Mouse (Mus musculus): ENCODE results near the gene Zfp683. TPM values are rescaled to one million over a fixed set of nuclear protein-coding genes. Genes with fewer than 3 reads are reported as not detected.
A peak's percentile ranks its signal among the peaks of the same experiment; 100 is the strongest.

Gene Zfp683
- polyA plus RNA-seq, 1 experiment from 2014 or later = not detected

DNA sequence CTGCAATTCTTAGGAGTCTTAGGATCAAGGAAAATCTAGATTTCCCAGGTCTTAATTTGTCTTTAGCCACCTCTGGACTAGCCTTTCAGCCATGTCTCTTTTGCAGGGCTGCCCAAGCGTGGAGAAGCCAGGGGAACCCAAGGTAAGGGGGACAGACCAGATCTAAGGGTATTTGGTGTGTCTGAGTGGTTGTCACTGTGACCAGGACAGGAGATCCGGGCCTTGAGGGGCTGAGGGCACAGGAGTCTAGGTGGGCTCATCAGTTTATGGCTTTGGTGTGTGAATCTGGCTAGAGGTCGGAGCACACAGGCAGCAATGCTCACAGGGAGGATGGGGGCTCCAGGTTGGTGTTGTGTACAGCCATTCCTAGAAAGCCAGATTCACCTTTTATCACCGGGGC lies 27.0 kb downstream of the Zfp683 start:
- no peak overlapping the region for H3K4me3 ChIP-seq (ENCODE audit: low read depth, low read length)
- peaks cover 5% of the 10 kb centered on the region; the same call in 1 of the 2 replicates for H3K4me1 ChIP-seq (ENCODE audit: control insufficient read depth, insufficient read depth, low read length)
- no peak for ATAC-seq
- H3K9me3 ChIP-seq (replicated peaks; ENCODE audit: control insufficient read depth, low read length, poor library complexity, severe bottlenecking) = no peaks in the 10 kb centered on the region
- peaks cover 14% of the 10 kb centered on the region for H3K27me3 ChIP-seq (ENCODE audit: control insufficient read depth, insufficient read depth, low read depth, low read length)
- no peak overlapping the region for H3K9ac ChIP-seq (ENCODE audit: low read depth, low read length)
- no peak overlapping the region for H3K27ac ChIP-seq (ENCODE audit: low read length)
- WGBS = 80% methylated on average over 4 of the region's 4 CpGs
- no peak overlapping the region for H3K4me2 ChIP-seq (ENCODE audit: low read length)
- no peaks in the 10 kb centered on the region for H3K36me3 ChIP-seq (ENCODE audit: control insufficient read depth, insufficient read depth, low read length)

- Histone ChIP-seq H3K27me3 (ENCODE audit: control insufficient read depth, insufficient read depth, low read depth, low read length) (peaks cover 14% of the 10 kb centered on the region), H3K9me3 (replicated peaks; ENCODE audit: control insufficient read depth, low read length, poor library complexity, severe bottlenecking) (no peaks in the 10 kb centered on the region), H3K9ac (ENCODE audit: low read depth, low read length) (peak overlapping the region; percentile 59), H3K4me3 (ENCODE audit: low read depth, low read length) (peak overlapping the region; percentile 43), H3K4me2 (ENCODE audit: low read length) (peak overlapping the region; percentile 71), H3K4me1 (ENCODE audit: control insufficient read depth, insufficient read depth, low read length) (peaks cover 5% of the 10 kb centered on the region; the same call in 1 of the 2 replicates), H3K36me3 (ENCODE audit: control insufficient read depth, insufficient read depth, low read length) (no peaks in the 10 kb centered on the region), H3K27ac (ENCODE audit: low read length) (no peak overlapping the region)
- WGBS = under 1% methylated on average over 40 of the region's 41 CpGs
- peak; percentile 88 for ATAC-seq
These were observed 28.2 kb downstream of the Zfp683 start for GRCm38 (mm10) chr4:134081730-134082386.

GRCm38 (mm10) chr4:134082460-134082859 lies 28.8 kb downstream of the Zfp683 start:
- Histone ChIP-seq H3K27me3 (ENCODE audit: control insufficient read depth, insufficient read depth, low read depth, low read length) (peaks cover 14% of the 10 kb centered on the region), H3K4me2 (ENCODE audit: low read length) (peak overlapping the region; percentile 71), H3K4me3 (ENCODE audit: low read depth, low read length) (peak overlapping the region; percentile 43), H3K9me3 (replicated peaks; ENCODE audit: control insufficient read depth, low read length, poor library complexity, severe bottlenecking) (no peaks in the 10 kb centered on the region), H3K36me3 (ENCODE audit: control insufficient read depth, insufficient read depth, low read length) (no peaks in the 10 kb centered on the region), H3K9ac (ENCODE audit: low read depth, low read length) (peak overlapping the region; percentile 59), H3K4me1 (ENCODE audit: control insufficient read depth, insufficient read depth, low read length) (peaks cover 5% of the 10 kb centered on the region; the same call in 1 of the 2 replicates), H3K27ac (ENCODE audit: low read length) (no peak overlapping the region)
- 11% methylated on average over 7 of the region's 7 CpGs for WGBS
- ATAC-seq = no peak

GRCm38 (mm10) chr4:134084999-134085398 lies 31.4 kb downstream of the Zfp683 start:
- peaks cover 14% of the 10 kb centered on the region for H3K27me3 ChIP-seq (ENCODE audit: control insufficient read depth, insufficient read depth, low read depth, low read length)
- WGBS = 88% methylated on average over 4 of the region's 4 CpGs
- no peaks in the 10 kb centered on the region for H3K36me3 ChIP-seq (ENCODE audit: control insufficient read depth, insufficient read depth, low read length)
- no peak overlapping the region for H3K27ac ChIP-seq (ENCODE audit: low read length)
- no peak for ATAC-seq
- H3K4me1 ChIP-seq (ENCODE audit: control insufficient read depth, insufficient read depth, low read length) = peaks cover 2% of the 10 kb centered on the region; the same call in 1 of the 2 replicates
- H3K4me2 ChIP-seq (ENCODE audit: low read length) = no peak overlapping the region
- H3K4me3 ChIP-seq (ENCODE audit: low read depth, low read length) = no peak overlapping the region
- no peaks in the 10 kb centered on the region for H3K9me3 ChIP-seq (replicated peaks; ENCODE audit: control insufficient read depth, low read length, poor library complexity, severe bottlenecking)
- H3K9ac ChIP-seq (ENCODE audit: low read depth, low read length) = no peak overlapping the region

DNA sequence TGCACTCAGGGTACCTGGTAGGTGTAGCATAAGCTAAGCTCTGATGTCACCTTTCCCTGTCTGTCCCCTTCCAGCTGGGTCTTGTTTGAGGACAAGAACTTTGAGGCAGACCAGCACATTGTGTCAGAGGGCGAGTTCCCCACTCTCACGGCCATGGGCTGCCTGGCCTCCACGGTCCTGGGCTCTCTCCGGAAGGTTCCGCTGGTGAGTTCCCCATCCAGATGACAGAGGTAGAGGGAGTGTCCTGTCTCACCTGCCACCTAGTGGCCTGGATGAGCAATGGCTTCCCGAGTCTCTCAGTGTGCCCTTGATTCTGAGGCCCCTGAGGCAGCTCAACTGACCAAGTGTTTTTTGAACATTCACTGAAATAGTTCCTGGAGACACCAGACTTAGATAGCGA lies 33.8 kb downstream of the Zfp683 start:
- no peak overlapping the region for H3K4me3 ChIP-seq (ENCODE audit: low read depth, low read length)
- no peaks in the 10 kb centered on the region for H3K9me3 ChIP-seq (replicated peaks; ENCODE audit: control insufficient read depth, low read length, poor library complexity, severe bottlenecking)
- no peak overlapping the region for H3K27ac ChIP-seq (ENCODE audit: low read length)
- ATAC-seq = no peak
- peak overlapping the region; percentile 18; the same call in 1 of the 2 replicates for H3K4me2 ChIP-seq (ENCODE audit: low read length)
- H3K36me3 ChIP-seq (ENCODE audit: control insufficient read depth, insufficient read depth, low read length) = no peaks in the 10 kb centered on the region
- WGBS = 41% methylated on average over 7 of the region's 7 CpGs
- peaks cover 7% of the 10 kb centered on the region for H3K27me3 ChIP-seq (ENCODE audit: control insufficient read depth, insufficient read depth, low read depth, low read length)
- no peaks in the 10 kb centered on the region; the same call in 1 of the 2 replicates for H3K4me1 ChIP-seq (ENCODE audit: control insufficient read depth, insufficient read depth, low read length)
- no peak overlapping the region for H3K9ac ChIP-seq (ENCODE audit: low read depth, low read length)

DNA sequence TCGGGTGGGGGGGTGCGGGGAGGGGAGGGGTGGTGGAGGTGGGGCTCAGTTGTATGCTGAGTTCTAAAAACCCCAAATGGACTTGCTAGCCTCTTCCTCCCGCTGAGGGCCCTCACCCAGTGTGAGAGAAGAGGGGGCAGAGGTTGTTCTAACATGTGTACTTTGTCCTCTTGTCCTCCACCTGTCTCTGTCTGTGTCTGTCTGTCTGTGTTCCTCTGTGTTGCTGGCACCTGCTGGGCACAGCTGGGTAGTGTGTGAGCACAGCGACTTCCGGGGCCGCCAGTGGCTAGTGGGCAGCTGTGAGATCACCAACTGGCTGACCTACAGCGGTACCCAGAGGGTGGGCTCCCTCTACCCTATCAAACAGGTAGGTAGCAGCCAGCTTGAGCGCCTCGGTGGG lies 35.4 kb downstream of the Zfp683 start:
- ATAC-seq = no peak
- H3K4me3 ChIP-seq (ENCODE audit: low read depth, low read length) = no peak overlapping the region
- H3K9ac ChIP-seq (ENCODE audit: low read depth, low read length) = no peak overlapping the region
- H3K27ac ChIP-seq (ENCODE audit: low read length) = no peak overlapping the region
- WGBS = 86% methylated on average over 9 of the region's 9 CpGs
- no peaks in the 10 kb centered on the region for H3K4me1 ChIP-seq (ENCODE audit: control insufficient read depth, insufficient read depth, low read length)
- H3K4me2 ChIP-seq (ENCODE audit: low read length) = no peak overlapping the region
- no peaks in the 10 kb centered on the region for H3K27me3 ChIP-seq (ENCODE audit: control insufficient read depth, insufficient read depth, low read depth, low read length)
- H3K36me3 ChIP-seq (ENCODE audit: control insufficient read depth, insufficient read depth, low read length) = no peaks in the 10 kb centered on the region
- no peaks in the 10 kb centered on the region for H3K9me3 ChIP-seq (replicated peaks; ENCODE audit: control insufficient read depth, low read length, poor library complexity, severe bottlenecking)

DNA sequence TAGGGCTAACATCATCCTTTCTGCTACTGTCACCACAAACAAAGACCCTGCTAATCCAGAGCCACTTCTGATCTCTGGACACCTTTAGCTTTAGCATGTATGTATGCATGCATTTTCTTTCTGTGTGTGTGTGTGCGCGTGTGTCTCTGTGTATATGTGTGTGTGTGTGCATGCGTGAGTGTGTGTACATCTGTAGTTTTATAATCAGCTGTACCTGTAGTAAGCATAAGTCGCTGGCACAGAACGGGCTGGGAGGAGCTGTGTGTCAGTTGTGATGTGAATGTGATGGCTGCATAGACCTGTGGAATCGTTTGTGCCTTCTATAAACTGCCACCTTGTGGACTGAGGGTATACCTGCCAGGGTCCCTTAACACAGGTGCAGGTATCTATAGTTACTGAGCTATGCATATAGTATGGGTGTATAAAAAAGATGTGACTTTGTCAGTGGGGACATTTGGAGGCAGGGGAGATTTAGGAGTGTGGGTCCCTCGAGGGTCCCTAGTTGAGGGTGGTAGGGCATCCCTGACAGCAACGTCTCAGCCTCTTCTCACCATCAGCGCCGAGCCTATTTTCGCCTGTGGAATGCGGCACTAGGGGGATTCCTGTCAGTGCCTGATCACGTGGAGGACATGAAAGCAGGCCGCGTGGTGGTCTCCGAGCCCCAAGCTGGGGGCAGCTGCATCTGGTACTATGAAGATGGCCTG lies 37.0 kb downstream of the Zfp683 start:
- no peak for ATAC-seq
- Histone ChIP-seq H3K4me3 (ENCODE audit: low read depth, low read length) (no peak overlapping the region), H3K4me1 (ENCODE audit: control insufficient read depth, insufficient read depth, low read length) (no peaks in the 10 kb centered on the region), H3K9ac (ENCODE audit: low read depth, low read length) (no peak overlapping the region), H3K36me3 (ENCODE audit: control insufficient read depth, insufficient read depth, low read length) (no peaks in the 10 kb centered on the region), H3K27me3 (ENCODE audit: control insufficient read depth, insufficient read depth, low read depth, low read length) (no peaks in the 10 kb centered on the region), H3K9me3 (replicated peaks; ENCODE audit: control insufficient read depth, low read length, poor library complexity, severe bottlenecking) (no peaks in the 10 kb centered on the region), H3K27ac (ENCODE audit: low read length) (no peak overlapping the region), H3K4me2 (ENCODE audit: low read length) (no peak overlapping the region)
- 84% methylated on average over 16 of the region's 16 CpGs for WGBS

GRCm38 (mm10) chr4:134091225-134091529 lies 37.5 kb downstream of the Zfp683 start:
- WGBS = 86% methylated on average over 6 of the region's 6 CpGs
- H3K4me2 ChIP-seq (ENCODE audit: low read length) = no peak overlapping the region
- H3K36me3 ChIP-seq (ENCODE audit: control insufficient read depth, insufficient read depth, low read length) = no peaks in the 10 kb centered on the region
- no peak overlapping the region for H3K27ac ChIP-seq (ENCODE audit: low read length)
- H3K9me3 ChIP-seq (replicated peaks; ENCODE audit: control insufficient read depth, low read length, poor library complexity, severe bottlenecking) = no peaks in the 10 kb centered on the region
- no peak overlapping the region for H3K4me3 ChIP-seq (ENCODE audit: low read depth, low read length)
- no peaks in the 10 kb centered on the region for H3K4me1 ChIP-seq (ENCODE audit: control insufficient read depth, insufficient read depth, low read length)
- no peaks in the 10 kb centered on the region for H3K27me3 ChIP-seq (ENCODE audit: control insufficient read depth, insufficient read depth, low read depth, low read length)
- ATAC-seq = no peak
- no peak overlapping the region for H3K9ac ChIP-seq (ENCODE audit: low read depth, low read length)

Measured in midbrain, embryonic 16.5 days (tissue).